Mouse (Mus musculus) hindbrain, postnatal 0 days (tissue): ENCODE data around the gene Btc. TPM values are rescaled to one million over a fixed set of nuclear protein-coding genes. Genes with fewer than 3 reads are reported as not detected.

Experiments
- ATAC-seq: fragments of 200-750 bp; cut with Nextera tagmentation; 2 replicates; pipeline ENCODE4 v1.8.0; 2017; ENCODE audit warnings: mild to moderate bottlenecking, moderate TSS enrichment, moderate library complexity
- DNase-seq: peaks from one replicate; pipeline ENCODE4 v3.0.0-alpha.2; 2015; ENCODE audit warnings: low spot score
- H3K27ac ChIP-seq: fragments of 300-500 bp; sonication (generic); 2 replicates; pipeline ENCODE4 v1.5.1; 2014; ENCODE audit warnings: mild to moderate bottlenecking
- H3K27me3 ChIP-seq: fragments of 300-500 bp; sonication (generic); 2 replicates; pipeline ENCODE4 v1.6.1; 2014; ENCODE audit warnings: low read length, mixed read lengths; ENCODE audit not compliant: insufficient read depth
- H3K36me3 ChIP-seq: fragments of 300-500 bp; sonication (generic); 2 replicates; pipeline ENCODE4 v1.6.1; 2014; ENCODE audit warnings: low read length, mixed read lengths; ENCODE audit not compliant: insufficient read depth
- H3K4me1 ChIP-seq: fragments of 300-500 bp; sonication (generic); 2 replicates; pipeline ENCODE4 v1.6.1; 2014; ENCODE audit warnings: antibody characterized with exemption, low read length, mixed read lengths; ENCODE audit not compliant: insufficient read depth
- H3K4me2 ChIP-seq: fragments of 300-500 bp; sonication (generic); 2 replicates; pipeline ENCODE4 v1.6.1; 2014; ENCODE audit warnings: low read depth, mild to moderate bottlenecking, low read length, moderate library complexity, mixed read lengths
- H3K4me3 ChIP-seq: fragments of 300-500 bp; sonication (generic); 2 replicates; pipeline ENCODE4 v1.5.1; 2014; ENCODE audit warnings: low read length
- H3K9ac ChIP-seq: fragments of 300-500 bp; sonication (generic); replicated peaks from 2 replicates; pipeline ENCODE4 v1.6.1; 2014; ENCODE audit warnings: mild to moderate bottlenecking, low read length, moderate library complexity, mixed read lengths
- H3K9me3 ChIP-seq: fragments of 300-500 bp; sonication (generic); 2 replicates; pipeline ENCODE4 v1.6.1; 2016; ENCODE audit warnings: low read length, mixed read lengths
- CTCF ChIP-seq: IDR thresholded peaks from 2 replicates; pipeline ENCODE4 v1.5.1; 2016; ENCODE audit warnings: antibody characterized with exemption, control low read depth, low read depth
- WGBS: fragments of 180-500 bp; shearing (Covaris S2); extraction: QIAGEN DNeasy Blood & Tissue Kit; methylation state at CpG from one replicate; pipeline ENCODE4 v1.1.7; 2014; 5-methylcytosine and 5-hydroxymethylcytosine counted together
- polyA plus RNA-seq: library from polyadenylated mRNA; unstranded; fragments of >200 nt; fragmentation: Nextera tagmentation; extraction: Ambion mirVana; gene quantifications from 2 replicates; pipeline ENCODE4 v1.2.1, GENCODE M21; 2015
- total RNA-seq: library from RNA; depleted of rRNA; stranded (reverse); fragments of >200 nt; gene quantifications from 2 replicates; pipeline ENCODE4 v1.2.3, GENCODE M21; 2014

Gene Btc
- total and polyA plus RNA-seq, 2 experiments from 2014 or later = 0.15 to 0.58 TPM

DNA sequence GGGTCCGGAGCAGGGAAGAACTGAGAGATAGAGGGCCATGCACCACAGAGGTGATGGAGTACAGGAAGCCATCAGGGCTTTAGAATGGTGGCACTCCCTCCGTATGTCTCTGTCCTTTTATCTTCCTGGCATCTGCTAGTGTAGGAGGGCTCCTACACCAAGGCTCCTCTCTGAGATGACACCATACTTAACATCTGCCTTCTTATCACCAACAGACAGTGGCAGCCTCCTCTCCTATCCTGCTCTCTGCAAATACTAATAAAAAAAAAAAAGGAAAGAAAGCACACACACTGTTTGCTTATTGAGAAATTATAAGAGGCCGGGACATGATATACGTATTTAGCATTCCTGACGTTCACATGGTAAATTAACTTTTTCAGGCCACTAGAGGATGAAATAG is 1.5 kb upstream of the Btc start:
- ATAC-seq (no peak), DNase-seq (no peak)
- no peaks in the 10 kb centered on the region for H3K36me3 ChIP-seq
- H3K4me3 ChIP-seq = no peak overlapping the region
- no peak for TF ChIP-seq CTCF
- no peaks in the 10 kb centered on the region for H3K9me3 ChIP-seq
- H3K9ac ChIP-seq = no peak overlapping the region
- H3K27ac ChIP-seq = no peak overlapping the region
- no peaks in the 10 kb centered on the region for H3K27me3 ChIP-seq
- no peak overlapping the region for H3K4me2 ChIP-seq
- WGBS = 81% methylated on average over 5 of the region's 5 CpGs
- H3K4me1 ChIP-seq = peaks cover 5% of the 10 kb centered on the region; the same call in 1 of the 2 replicates

DNA sequence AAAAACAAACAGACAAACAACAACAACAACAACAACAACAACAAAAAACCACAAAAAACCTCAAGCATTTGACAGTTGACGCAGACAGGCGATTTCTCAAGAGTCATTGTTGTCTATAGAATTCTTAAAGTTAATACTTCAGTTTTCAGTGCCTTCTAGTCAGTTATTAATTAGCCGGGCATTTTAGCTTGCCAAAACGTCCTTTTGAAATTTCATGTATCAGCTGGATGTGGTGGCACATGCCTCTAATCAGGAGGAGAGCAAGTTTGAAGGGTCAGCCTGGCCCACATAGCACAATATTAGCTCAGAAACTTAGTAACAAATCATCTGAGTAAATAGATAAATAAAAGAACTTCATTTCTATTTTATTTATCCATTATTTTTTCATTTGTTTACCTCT is 487 bp upstream of the Btc start:
- no peak for DNase-seq
- Histone ChIP-seq H3K4me2 (peak overlapping the region; percentile 53), H3K9me3 (no peaks in the 10 kb centered on the region), H3K4me1 (peaks cover 5% of the 10 kb centered on the region; the same call in 1 of the 2 replicates), H3K27ac (no peak overlapping the region), H3K4me3 (no peak overlapping the region), H3K9ac (no peak overlapping the region), H3K27me3 (no peaks in the 10 kb centered on the region), H3K36me3 (no peaks in the 10 kb centered on the region)
- 73% methylated on average over 4 of the region's 4 CpGs for WGBS
- TF ChIP-seq CTCF = no peak
- no peak for ATAC-seq

GRCm38 (mm10) chr5:91400493-91401096 is 2.2 kb downstream of the Btc start:
- 42% methylated on average over 2 of the region's 2 CpGs for whole genome bisulfite sequencing
- H3K27me3 ChIP-seq = no peaks in the 10 kb centered on the region
- ATAC-seq = no peak
- H3K4me2 ChIP-seq = no peak overlapping the region
- H3K27ac ChIP-seq = no peak overlapping the region
- H3K36me3 ChIP-seq = no peaks in the 10 kb centered on the region
- no peaks in the 10 kb centered on the region for H3K9me3 ChIP-seq
- H3K4me1 ChIP-seq = peaks cover 5% of the 10 kb centered on the region; the same call in 1 of the 2 replicates
- DNase-seq = no peak
- no peak for TF ChIP-seq CTCF
- H3K4me3 ChIP-seq = no peak overlapping the region
- H3K9ac ChIP-seq = no peak overlapping the region

GRCm38 (mm10) chr5:91375467-91375866 is 27.3 kb downstream of the Btc start:
- H3K27me3 ChIP-seq = no peaks in the 10 kb centered on the region
- no peaks in the 10 kb centered on the region for H3K4me1 ChIP-seq
- no peak for DNase-seq
- no peaks in the 10 kb centered on the region for H3K9me3 ChIP-seq
- WGBS = 67% methylated on average over 2 of the region's 2 CpGs
- no peak for ATAC-seq
- no peak overlapping the region for H3K27ac ChIP-seq
- no peak overlapping the region for H3K4me2 ChIP-seq
- H3K4me3 ChIP-seq = no peak overlapping the region
- H3K9ac ChIP-seq = no peak overlapping the region
- no peak for TF ChIP-seq CTCF
- no peaks in the 10 kb centered on the region for H3K36me3 ChIP-seq

DNA sequence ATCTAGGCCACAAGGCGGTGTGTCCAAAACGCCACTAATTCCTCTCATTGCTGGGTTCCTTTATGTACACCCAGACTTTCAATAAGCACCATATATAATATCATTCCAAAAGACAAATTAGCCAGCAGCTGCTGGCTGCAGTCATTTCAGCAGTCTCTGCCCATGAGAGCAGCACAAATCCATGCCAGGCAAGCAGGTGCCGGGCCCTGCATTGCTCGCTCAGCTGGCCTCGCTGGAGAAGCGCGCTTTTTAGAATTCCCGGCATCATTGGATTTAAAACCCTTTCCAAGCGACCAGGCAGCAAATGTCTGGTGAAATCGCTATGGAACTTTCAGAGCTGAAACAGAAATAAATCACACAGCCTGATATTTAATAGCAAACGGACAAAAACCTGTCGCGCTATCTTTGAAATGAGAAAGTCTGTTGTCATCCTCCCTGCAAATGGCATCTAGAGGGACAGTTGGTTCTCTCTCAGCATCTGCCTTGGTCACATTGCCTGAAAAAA is 34.7 kb downstream of the Btc start:
- 76% methylated on average over 13 of the region's 13 CpGs for WGBS
- H3K9me3 ChIP-seq = no peaks in the 10 kb centered on the region
- H3K4me1 ChIP-seq = peaks cover 3% of the 10 kb centered on the region; the same call in 1 of the 2 replicates
- ATAC-seq = no peak
- H3K27ac ChIP-seq = no peak overlapping the region
- H3K4me3 ChIP-seq = no peak overlapping the region
- no peak overlapping the region for H3K9ac ChIP-seq
- no peak for TF ChIP-seq CTCF
- no peaks in the 10 kb centered on the region for H3K36me3 ChIP-seq
- DNase-seq = peak; percentile 23
- H3K4me2 ChIP-seq = no peak overlapping the region
- H3K27me3 ChIP-seq = no peaks in the 10 kb centered on the region

DNA sequence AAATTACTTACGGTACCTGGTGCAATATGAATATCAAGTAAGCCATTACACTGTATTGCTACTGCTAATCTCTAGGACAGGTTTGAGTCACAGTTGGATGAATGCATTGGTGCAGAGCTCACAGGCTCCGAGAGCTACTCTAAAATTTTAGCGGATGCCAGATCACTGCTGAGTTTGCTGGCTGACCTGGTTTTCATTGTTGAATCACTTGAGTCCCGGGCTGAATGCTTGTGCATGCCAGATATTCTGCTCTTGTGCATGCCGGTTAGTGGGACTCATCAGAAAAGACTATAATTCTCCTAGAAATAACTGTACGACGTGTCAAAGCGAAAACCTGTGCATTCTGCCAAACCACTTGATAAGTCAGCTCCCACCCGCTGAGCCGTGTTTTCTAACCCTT is 35.9 kb downstream of the Btc start:
- H3K27me3 ChIP-seq = no peaks in the 10 kb centered on the region
- H3K4me1 ChIP-seq = peaks cover 3% of the 10 kb centered on the region; the same call in 1 of the 2 replicates
- no peak overlapping the region for H3K9ac ChIP-seq
- ATAC-seq (peak; percentile 64; the same call in 1 of the 2 replicates), DNase-seq (peak; percentile 60)
- H3K4me3 ChIP-seq = no peak overlapping the region
- 56% methylated on average over 10 of the region's 10 CpGs for WGBS
- no peaks in the 10 kb centered on the region for H3K9me3 ChIP-seq
- H3K4me2 ChIP-seq = no peak overlapping the region
- TF ChIP-seq CTCF = no peak
- H3K36me3 ChIP-seq = no peaks in the 10 kb centered on the region
- H3K27ac ChIP-seq = no peak overlapping the region

- DNase-seq = peak; percentile 39
- Histone ChIP-seq H3K36me3 (no peaks in the 10 kb centered on the region), H3K4me2 (no peak overlapping the region), H3K4me1 (peaks cover 3% of the 10 kb centered on the region; the same call in 1 of the 2 replicates), H3K4me3 (no peak overlapping the region), H3K27ac (no peak overlapping the region), H3K27me3 (no peaks in the 10 kb centered on the region), H3K9me3 (no peaks in the 10 kb centered on the region), H3K9ac (no peak overlapping the region)
- TF ChIP-seq CTCF = no peak
- 72% methylated on average over 6 of the region's 6 CpGs for WGBS
- ATAC-seq = no peak
Measured at GRCm38 (mm10) chr5:91363274-91363991, 39.4 kb downstream of the Btc start.
